Mouse (Mus musculus): ENCODE results near the gene Serpinb13.

DNA sequence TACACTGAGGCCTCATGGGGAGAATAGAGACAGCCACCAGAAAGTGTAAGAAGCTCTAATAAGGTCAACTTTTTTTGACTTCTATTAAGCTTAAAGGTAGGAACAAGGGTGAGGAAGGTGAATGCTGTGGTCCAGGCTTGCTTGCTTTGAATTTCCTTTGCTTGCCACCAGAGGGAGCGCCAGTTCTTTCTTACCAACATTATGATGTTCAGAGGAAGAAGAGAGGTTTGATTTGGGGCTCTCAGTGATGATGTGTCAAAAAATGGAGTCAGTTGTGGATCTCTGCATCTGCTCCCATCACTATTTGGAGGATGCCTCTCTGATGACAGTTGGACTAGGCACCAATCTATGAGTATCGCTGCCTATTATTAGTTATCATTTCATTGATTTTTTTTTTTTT, 33.7 kb downstream of the Serpinb13 start:
- no peak for TF ChIP-seq CTCF (IDR thresholded peaks at IDR 0.05; ENCODE audit: low read depth, low read length)
- TF ChIP-seq GATA1 (IDR thresholded peaks at IDR 0.05; ENCODE audit: borderline replicate concordance, low read length): no peak
- no peak for TF ChIP-seq TAL1 (conservative IDR thresholded peaks at IDR 0.05; ENCODE audit: low read depth, low read length)
- no peak for TF ChIP-seq POLR2AphosphoS5 (IDR thresholded peaks at IDR 0.05; ENCODE audit: insufficient replicate concordance, low read depth, low read length)
